Mouse (Mus musculus) c-Kit-positive CD71-positive TER-119-positive erythroid progenitor cells, embryonic 14.5 days (primary cell): ENCODE data around the gene Cxcl9.
A peak's percentile ranks its signal among the peaks of the same experiment; 100 is the strongest.
"Not testable (repeated sequence)": the region's sequence is repeated elsewhere in the genome, so short reads cannot be mapped to it uniquely, and the experiment has no call there.

Source experiments
- DNase-seq: peaks from one replicate; pipeline ENCODE4 v3.0.0-alpha.2; 2013; ENCODE audit warnings: low spot score

Cxcl9 gene

DNA sequence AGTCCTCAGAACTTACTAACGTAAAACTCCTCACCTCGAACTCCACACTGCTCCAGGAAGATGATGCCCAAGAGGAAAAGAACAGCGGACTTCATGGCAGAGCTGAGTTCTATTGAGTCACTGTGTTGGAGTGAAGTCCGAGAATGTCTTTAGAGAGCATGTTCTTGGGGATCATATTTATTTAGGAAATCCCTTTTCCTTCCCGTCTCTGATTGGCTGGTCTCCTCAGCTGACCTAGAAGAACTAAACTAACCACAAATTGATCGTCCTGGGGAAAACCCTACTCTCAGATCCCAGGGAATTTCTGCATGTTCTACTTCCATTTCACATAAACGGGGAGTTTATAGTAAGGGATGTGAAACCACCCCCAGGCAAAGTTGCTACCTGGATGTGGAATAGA lies at the start of gene Cxcl9:
Gene Cxcl9 (minus strand): TSS at position 151 of the 400 bp plus-strand sequence.
- no peak for DNase-seq

DNA sequence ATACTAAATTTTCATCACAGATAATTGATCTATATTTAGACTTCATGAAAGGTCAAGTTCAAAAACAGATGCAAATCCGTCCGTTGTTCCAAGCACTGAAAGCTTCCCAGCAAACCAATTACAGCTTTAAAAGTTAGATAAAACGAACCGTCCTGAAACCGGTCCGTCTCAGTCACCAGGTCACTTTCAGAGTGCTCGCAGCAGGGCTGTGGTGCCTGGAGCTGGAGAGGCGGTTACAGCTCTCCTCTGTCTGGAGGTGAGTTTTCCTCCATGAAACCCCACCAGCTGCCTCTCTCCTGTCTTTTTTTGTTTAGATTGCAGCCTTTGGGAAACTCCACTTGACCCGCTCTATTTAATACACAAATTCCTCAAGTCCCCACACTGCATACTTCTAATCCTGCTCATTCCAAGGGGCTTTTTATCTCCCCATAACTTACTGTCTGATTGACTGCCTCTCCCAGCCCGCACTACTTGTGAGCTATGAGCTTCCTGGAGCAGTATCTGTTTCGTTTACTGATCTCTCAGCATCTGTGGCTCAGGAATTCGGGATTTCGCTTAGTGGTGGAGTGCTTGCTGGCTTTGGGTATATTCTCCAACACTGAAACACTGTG lies 49.0 kb upstream of the Cxcl9 start:
- no peak for DNase-seq

DNA sequence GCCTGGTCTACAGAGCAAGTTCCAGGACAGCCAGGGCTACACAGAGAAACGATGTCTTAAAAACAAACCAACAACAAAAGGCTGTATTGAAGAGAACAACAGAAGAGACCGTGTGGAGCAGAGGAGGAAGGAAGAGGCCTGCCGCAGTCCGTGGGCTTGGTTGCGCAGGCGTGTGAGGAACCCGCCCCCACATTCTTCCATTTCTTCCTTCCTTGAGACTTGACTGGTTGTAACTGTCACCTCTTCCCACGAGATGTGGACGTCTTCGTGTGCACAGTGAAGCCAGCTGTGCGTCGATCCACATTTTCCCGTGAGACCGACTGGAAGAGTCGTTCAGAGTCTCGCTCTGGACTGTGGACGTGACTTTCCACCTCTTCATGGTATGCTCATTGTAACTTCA lies 47.5 kb upstream of the Cxcl9 start:
- no peak for DNase-seq

DNA sequence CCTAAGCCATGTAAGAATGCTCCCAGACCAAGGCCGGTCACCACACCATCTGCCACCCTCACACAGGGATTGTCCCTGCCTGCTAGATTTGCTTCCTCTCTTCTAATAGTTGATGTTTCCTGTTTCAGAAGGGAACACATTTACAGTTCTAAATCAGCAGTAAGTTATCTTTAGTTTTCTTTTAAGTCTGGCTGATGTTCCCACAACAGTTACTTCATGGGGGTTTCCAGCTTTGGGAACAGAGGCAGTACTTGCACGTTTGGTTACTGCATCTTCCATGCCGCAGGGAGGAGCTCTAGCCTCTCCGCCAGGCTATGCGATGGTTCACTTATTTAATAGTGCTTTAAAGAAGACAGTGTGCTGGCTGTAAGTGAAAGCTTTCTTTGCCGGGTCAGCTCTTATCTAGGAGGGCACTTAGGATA lies 46.9 kb upstream of the Cxcl9 start:
- no peak for DNase-seq

DNA sequence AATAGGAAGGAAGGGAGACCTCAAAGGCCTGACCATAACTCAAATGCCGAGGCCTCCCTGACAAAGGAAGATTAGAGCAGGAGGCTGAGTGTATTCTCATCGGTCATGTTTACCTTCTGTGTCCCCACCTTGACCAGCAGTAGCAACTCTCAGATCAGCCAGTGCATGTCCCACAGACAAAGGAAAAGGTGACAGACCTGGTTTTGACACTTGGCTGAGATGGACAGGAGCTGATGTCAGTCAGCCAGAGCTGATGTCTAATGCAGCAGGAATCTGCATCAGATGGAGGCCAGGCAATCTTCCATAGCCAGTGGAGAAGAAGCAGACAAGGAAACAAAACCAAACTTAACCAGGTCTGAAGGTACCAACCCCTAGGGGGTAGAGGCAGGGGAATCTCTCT lies 44.7 kb upstream of the Cxcl9 start:
- no peak for DNase-seq

DNA sequence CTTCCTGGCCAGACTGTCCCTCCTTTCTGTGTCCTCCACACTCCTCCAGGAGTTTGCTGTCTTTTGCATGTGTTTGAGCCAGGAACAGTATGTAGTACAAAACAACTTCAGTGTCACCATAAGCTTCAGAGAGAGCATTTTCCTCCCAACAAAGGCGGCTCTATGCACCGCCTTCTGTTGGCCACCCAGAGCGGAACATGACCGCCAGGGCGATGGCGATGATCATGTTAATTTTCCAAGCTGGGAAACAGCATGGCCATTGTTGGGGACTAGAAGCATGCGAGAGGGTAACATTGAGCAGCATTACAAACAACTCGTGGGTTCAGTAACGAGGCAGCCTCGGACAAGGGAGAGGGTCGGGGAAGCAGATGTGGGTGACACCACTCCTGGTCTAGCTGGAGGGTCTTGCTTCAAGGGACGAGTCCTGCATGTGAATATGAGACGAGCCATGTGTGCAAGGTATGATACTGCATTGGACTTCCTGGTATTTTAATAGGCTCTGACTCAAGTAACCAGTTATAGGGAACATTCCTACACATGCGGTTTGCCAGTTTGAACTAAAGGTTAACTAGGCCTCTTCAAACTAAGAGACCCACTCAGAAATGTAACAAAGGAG lies 43.6 kb upstream of the Cxcl9 start:
- no peak for DNase-seq

DNA sequence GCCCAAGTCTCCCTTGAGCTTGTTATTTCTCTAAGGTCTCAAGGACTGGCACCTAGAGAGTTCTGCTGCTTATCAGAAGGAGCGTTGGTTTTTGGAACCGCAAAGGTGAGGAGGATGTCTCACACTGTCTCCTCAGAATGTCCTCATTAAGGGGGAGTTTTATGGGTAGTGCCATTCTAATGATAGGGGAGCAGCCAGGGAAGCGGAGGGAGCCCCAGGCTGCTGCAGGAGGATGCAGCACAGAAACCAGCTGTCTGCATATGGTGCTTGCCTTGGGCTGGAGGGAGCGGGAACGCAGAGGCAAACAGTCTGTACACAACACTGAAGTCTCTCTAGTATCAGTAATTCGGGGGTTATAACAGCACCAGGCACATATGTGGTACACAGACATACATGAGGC lies 43.0 kb upstream of the Cxcl9 start:
- no peak for DNase-seq

DNA sequence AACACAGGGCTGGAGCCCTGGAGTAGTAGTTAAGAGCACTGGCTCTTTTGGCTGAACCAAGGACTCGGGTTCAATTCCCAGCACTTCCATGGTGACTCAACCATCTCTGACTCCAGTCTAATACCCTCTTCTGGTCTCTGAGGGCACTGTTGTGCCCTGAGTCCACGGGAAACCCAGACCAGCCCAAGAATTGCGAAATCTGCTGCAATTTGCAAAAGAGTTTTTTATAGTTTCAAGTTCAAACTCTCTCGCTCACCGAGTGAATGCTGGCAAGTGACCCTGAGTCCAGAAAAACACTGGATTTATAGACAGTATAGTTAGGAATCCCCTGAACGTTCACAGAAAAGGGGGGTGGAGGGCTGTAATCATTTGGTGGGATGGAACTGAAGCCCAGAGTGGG lies 42.5 kb upstream of the Cxcl9 start:
- DNase-seq: no peak

DNA sequence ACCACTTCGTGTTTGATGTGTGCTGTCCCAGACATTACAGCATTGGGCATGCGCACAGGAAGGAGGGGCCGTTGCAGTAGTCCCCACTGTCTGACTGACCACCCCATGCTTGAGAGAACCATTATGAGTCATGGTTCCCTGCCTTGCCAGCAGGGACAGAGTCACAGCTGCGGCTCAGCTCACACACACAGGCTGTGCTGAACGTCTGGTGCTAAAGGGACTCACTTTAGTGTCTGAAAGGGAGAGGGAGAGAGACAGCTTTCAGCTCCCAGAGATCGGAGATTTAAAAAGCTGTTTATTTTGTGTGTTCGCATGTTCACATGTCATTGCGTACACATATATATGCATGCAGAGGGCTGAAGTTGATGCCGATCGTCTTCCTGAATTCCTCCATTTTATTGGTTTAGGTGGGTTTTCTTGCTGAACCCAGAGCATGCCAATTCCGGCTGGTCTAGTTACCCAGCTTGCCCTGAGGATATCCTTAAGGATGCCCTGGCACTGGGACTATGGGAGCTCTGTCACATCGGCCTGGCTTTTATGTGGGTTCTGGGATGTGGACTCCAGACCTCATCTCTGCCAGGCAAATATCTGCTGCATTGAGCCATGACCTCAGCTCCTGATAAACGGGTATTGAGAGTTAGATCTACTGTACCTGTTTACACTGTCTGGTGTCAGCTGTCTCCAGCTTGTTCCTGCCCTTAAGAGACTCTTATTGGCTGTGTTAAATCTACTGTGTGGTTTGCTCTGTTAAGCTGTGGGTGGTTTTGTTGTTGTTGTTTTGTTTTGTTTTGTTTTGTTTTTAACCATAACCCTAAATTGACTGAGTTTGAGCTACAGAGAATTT lies 41.5 kb upstream of the Cxcl9 start:
- no peak for DNase-seq

DNA sequence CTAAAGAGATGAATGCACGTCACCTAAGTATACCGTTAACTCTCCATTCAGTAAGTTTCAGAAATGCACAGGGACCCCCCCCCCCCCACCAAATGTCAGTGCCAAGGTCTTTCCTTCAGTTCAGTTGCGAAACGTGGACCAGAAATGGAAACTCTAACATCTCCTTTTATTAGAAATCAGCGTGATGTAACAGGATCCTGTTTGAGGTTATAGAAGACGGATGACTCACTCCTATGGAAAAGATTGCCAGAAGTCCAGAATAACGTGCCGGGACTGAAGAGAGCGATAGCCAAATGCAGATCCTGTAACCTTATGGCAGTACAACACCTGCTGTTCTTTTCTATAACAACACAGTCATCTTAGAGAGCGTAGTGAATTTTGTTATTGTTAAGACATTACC lies 40.5 kb upstream of the Cxcl9 start:
- DNase-seq: no peak

DNA sequence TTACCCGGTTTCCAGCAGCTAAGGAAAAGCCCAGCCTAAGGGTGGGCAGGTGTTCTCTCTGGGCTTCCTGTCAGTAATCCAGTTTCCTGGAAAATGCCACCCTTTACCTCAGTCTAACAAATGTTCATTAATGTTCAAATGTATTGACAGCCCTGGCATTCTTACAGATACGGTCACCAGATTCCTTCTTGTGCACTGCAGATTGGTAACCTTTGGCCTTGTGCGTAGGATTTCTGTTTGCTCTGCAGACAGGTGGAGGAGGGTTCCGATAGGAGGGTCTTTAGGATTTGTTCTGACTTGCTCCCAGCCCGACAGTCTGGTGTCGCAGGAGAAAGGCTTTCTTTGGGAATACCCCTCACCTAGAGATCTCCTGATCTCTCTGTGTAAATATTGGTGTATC lies 38.7 kb upstream of the Cxcl9 start:
- DNase-seq: no peak

DNA sequence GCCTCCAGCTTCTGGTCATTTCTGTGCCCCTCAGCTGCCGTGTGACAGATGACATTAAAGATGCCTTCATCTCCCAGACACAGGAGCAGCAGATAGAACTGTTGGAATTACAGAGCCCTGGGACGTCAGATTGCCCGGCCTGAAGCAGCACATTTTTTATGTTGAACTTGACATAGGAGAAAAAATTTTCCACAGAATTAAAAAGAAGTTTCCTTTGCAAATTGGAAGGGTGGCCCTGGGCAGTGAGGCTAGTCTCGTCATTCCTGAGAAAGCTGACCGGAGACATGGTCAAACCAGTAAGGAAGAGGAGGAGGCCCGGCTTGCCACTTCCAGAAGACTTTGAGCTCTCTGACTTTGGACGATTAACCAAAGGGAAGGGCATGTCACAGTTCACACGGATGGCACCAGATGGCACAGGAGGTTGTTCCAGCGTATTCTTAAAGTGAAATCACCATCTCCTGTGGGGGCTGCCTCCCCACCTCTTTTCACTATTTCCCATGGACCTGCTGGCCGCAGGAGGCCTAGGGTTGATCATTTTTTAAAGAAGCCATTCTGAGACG lies 37.3 kb upstream of the Cxcl9 start:
- no peak for DNase-seq

DNA sequence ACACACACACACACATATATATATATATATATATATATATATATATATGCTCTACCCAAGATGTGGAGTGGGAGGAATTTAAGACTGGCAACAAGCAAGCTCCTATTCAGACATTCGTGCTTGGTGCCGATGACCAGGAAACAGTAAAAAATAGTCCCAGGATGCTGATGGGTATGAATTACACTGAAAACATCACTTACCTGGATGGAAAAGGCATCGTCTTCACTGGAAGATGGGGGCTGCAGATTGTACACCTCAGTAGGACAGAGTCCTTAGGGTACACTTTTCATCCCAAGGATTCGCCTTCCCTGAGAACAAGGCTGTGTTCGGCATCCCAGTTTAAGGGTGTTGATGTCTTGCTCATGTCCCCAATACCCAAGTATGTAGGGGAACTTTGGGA lies 36.1 kb upstream of the Cxcl9 start:
- DNase-seq: no peak

DNA sequence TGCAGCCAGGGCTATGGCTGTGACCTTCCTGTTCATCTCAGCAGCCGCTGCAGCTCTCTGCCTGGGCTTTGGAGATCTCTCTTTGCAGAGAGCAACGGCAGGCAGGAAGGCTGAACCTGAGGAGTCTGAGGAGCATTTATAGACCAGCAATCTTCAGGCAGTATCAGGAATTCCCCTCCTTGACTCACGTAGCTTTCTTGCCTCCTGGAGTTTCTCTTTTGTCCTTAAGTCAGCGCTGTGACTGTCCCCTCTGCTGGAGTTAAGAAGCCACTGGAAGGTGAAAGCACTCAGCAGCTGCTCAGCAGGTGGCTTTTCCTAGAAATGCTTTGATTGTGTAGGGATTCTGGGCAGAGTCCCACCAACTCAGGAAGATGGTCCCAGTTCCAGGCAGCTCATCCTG lies 35.3 kb upstream of the Cxcl9 start:
- DNase-seq: no peak

DNA sequence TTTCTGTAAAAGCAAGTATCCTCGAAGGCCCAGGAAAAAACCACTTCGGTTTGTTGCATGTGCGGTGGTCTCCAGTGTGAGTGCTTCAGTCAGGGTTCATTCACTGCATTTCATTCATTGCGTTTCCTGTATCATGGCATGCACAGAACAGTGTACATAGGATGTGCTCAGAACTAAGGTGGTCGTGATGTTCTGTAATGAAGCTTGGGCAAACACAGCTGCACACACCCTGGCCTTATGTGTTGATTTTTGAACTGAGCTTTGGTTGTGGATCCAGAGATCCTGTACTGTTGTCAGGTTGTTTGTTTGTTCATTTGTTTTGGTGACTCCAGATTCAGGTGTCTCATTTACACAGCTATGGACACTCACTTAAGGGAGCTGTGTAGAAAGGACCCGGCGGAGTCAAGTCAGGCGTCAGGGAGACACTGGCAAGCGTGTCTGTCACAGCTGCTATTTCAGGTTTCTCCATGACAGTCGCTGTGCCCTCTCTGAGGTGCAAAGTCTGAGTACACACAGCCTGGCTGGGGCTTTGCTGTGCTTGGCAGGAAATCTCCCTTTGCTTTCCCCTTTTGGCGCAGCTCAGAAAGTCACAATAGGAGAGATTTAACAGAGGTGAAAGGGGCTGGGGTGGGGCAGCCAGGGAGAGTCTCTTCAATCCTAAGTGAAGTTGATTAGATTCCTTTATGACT lies 31.0 kb upstream of the Cxcl9 start:
- DNase-seq: no peak

DNA sequence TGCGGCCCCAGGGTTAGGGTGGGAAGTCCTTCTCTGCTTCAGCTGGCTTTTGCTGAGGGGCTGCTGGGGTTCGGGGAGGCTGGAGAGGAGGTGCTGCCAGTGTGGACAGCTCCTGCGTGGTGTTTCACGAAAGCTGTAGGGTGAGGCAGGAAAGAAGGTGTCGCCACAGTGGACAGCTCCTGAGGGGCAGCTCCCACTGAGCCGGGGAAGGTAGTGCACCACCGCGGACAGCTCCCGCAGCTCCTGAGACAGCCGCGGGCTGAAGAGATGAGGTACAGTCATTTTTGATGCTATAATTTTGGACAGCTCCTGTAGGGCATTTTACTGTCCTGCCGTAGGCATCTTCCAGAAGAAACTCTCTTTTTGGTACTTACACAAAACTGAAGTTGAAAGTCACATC lies 30.2 kb upstream of the Cxcl9 start:
- no peak for DNase-seq

DNA sequence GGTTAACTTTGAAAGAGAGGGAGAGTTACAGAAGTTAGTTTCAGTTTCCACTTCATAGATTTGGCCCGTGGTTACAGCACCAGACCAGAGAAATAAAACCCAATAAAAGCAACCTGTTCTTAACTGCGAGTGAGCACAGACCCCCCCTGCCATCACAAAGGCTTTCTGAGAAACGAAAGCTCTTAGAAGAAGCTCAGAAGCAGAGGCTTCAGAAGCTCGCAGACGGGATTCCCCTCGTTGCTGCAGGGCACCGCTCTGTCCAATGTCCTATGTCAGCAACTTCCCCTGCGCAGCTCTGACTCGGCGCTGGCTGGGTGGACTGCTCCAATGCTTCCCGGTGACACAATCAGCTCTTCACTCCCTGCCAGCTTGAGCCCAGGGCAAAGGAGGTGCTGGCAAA lies 25.6 kb upstream of the Cxcl9 start:
- no peak for DNase-seq

DNA sequence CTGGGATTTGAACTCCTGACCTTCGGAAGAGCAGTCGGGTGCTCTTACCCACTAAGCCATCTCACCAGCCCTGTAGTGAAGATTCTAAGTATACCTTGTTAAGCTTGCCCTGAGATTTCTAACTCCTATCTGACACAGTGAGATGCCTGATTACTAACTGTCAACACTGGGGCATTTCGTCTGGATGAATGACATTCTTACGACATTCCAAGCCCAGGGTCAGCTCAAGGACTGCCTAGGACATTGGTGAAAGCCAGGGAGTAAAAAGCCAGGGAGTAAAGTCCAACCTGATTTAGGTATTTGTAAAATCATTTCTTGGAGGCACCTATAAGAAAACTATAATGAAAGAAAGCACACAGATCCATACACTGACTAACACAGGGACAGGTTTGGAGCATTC lies 24.8 kb upstream of the Cxcl9 start:
- not testable (repeated sequence) for DNase-seq

DNA sequence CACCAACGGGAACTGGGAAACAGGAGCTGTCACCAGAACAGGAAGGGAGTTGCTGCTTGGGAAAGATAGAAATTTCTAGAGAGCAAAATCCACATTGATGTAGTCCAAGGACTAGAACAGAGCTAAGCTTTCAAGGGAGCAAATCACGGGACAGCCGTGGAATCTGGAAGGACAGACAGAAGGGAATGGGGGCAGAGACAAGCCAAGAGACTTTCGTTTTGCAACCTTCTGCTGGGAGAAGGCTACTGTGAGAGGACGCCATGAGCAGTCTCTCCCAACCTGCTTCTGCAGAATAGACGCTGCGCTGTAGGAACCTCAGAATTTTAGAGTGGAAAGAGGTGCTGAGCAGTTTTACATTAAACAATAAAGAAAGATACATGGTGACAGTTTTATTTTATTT lies 21.9 kb upstream of the Cxcl9 start:
- no peak for DNase-seq

DNA sequence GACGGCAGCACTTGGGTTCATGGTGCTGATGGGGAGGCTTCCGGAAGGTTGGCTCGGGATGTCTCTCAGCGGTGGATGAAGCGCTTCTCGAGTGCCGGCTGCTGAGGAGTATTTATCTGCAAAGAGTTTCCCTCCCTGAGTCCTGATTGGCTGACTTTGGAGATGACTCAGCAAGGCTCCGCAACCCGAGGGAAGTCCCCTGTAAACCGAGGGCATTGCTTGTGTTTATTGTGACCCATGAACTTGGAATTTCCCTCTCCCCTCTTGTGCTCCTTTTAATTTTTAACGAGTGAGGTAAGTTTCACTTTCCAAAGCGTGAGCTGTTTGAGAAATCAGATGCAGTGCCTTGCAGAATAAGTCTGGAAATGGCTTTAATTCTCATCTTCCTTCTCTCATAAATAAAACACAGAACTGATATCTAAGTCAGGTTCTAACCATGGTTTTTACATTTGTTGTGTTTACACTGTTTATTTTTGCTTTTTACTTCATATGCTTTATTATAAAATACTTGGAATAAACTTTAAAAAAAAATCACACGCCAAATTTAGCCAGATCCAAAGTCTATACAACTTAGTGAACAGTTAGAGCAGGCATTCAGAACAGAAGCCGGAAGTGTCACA lies 21.0 kb upstream of the Cxcl9 start, which contains the start of gene Cxcl10:
Gene Cxcl10 (minus strand): TSS at position 96 of the 620 bp plus-strand sequence.
- DNase-seq: peak; percentile 79

DNA sequence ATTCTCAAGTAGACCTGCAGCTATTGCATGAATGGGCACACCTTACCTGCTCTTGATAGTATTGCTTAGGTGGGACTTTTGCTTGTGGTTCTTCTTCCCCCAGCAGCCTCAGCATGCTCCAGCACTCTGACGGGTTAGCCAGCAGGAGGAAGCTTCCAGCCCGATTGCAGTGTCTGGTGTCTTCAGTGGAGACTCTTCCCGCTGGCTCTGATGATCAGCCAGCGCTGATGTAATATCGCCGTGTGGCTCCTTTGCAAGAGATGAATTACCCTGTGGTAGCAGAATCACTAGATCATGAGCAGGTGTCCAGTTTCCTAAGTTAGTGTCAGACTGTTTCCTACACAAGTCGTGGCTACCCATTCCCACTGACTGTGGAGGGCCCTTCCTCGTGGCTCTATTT lies 17.1 kb upstream of the Cxcl9 start:
- DNase-seq: no peak

DNA sequence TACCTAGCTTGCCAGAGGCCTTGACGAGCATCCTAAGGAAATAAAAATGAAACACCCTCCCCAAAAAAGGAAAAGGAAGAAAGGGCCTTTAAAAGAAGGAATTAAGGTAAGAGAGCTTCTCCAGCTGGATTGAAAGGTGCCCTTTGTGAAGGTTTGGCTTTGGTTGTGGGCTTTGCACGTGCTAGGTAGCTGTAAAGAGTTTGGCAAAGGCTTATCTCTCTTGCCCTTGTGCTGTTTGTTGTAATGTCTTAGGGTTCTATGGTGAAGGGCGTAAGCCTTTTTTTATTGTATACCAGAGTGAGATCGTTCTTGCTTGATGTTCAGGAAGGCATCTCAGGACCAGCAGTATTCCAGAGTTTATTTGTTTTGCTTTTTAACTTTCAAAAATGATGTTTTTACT lies 12.7 kb upstream of the Cxcl9 start:
- no peak for DNase-seq
